Mouse (Mus musculus): ENCODE data around the gene Wdr59.

DNA sequence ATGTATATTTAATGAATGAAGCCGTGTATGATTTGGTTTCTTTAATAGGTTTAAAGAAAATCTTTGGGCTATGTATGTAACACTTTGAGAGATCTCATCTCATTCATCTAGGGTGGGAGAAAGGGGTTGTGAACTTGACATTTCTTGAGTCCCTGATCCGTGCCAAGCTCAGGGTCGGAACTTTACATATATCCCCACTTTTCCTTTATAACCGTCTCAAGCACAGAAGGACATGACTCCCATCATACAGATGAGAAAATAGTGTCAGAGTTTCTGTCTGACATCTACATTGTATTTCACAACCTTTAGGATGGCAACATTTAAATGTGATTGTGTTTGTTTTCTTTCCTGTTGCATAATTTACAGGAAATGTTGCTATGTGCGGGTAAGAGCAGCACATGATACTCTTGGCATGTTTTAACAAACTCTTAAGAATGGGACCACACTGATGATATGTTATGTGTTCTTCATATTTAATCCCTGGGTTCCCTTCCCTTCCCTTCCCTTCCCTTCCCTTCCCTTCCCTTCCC is 40.4 kb upstream of the Wdr59 start:
- TF ChIP-seq CTCF (IDR thresholded peaks at IDR 0.05; ENCODE audit: low read depth) (no peak), EP300 (optimal IDR thresholded peaks at IDR 0.05) (no peak)

All from stomach, postnatal 0 days (tissue).